Mouse (Mus musculus) spleen, adult 2 months (tissue): ENCODE measurements around the gene Brdt.

Experiments used
- CTCF ChIP-seq: fragments of 200-500 bp; IDR thresholded peaks from 2 replicates; pipeline ENCODE4 v1.5.1; 2011; ENCODE audit warnings: mild to moderate bottlenecking, inconsistent platforms; ENCODE audit not compliant: insufficient read depth, insufficient read length, insufficient replicate concordance; ENCODE audit errors: extremely low read depth
- POLR2A ChIP-seq: fragments of 200-500 bp; IDR thresholded peaks from 2 replicates; pipeline ENCODE4 v1.6.1; 2011; ENCODE audit warnings: low read depth, low read length, inconsistent platforms

GRCm38 (mm10) chr5:107436185-107436584 is 105.2 kb downstream of the Brdt start:
- TF ChIP-seq POLR2A (no peak), CTCF (no peak)
